Mouse (Mus musculus): ENCODE results near the gene Artn. TPM values are rescaled to one million over a fixed set of nuclear protein-coding genes. Genes with fewer than 3 reads are reported as not detected.

Artn gene
- total RNA-seq, 2 experiments from 2014 or later = 0.31 TPM

- no peak for DNase-seq
- intact Hi-C loops (cut with DNase I; ENCODE audit: low total_unique reads) = loop anchor here (5.0 kb wide), 1 partner anchor 362 kb away; no protein-coding TSS in a partner anchor
These were observed 4.6 kb downstream of the Artn start for GRCm38 (mm10) chr4:117924916-117925315.

- DNase-seq = no peak
- intact Hi-C loops (cut with DNase I; ENCODE audit: low total_unique reads) = no loop called here
These were observed 6.1 kb downstream of the Artn start for GRCm38 (mm10) chr4:117923450-117923849.

- DNase-seq = no peak
- intact Hi-C loops (cut with DNase I; ENCODE audit: low total_unique reads) = no loop called here
These were observed 8.2 kb downstream of the Artn start for GRCm38 (mm10) chr4:117921358-117921757.

GRCm38 (mm10) chr4:117918762-117919161 lies 10.8 kb downstream of the Artn start:
- intact Hi-C loops (cut with DNase I; ENCODE audit: low total_unique reads) = loop anchor here (10.0 kb wide), 1 partner anchor 84 kb away; the partner anchor contains the start of gene Slc6a9
- no peak for DNase-seq

- no peak for DNase-seq
These were observed 11.3 kb downstream of the Artn start for GRCm38 (mm10) chr4:117918261-117918660.

GRCm38 (mm10) chr4:117917847-117918246 lies 11.7 kb downstream of the Artn start:
- intact Hi-C loops (cut with DNase I; ENCODE audit: low total_unique reads) = loop anchor here (10.0 kb wide), 1 partner anchor 83 kb away; the partner anchor contains the start of gene Slc6a9
- no peak for DNase-seq

More at GRCm38 (mm10) chr4:117918261-117918660, 11.3 kb downstream of the Artn start:
- intact Hi-C loops (cut with DNase I; ENCODE audit: low total_unique reads) = loop anchor here (10.0 kb wide), 1 partner anchor 83 kb away; the partner anchor contains the start of gene Slc6a9

- intact Hi-C loops (cut with DNase I; ENCODE audit: low total_unique reads) = loop anchor here (10.0 kb wide), 1 partner anchor 83 kb away; the partner anchor contains the start of gene Slc6a9
- DNase-seq = no peak
These were observed 12.2 kb downstream of the Artn start for GRCm38 (mm10) chr4:117917402-117917801.

GRCm38 (mm10) chr4:117916386-117916785 lies 13.2 kb downstream of the Artn start:
- intact Hi-C loops (cut with DNase I; ENCODE audit: low total_unique reads) = loop anchor here (10.0 kb wide), 1 partner anchor 82 kb away; the partner anchor contains the start of gene Slc6a9
- no peak for DNase-seq

- no peak for DNase-seq
- intact Hi-C loops (cut with DNase I; ENCODE audit: low total_unique reads) = loop anchor here (10.0 kb wide), 1 partner anchor 81 kb away; the partner anchor contains the start of gene Slc6a9
These were observed 14.0 kb downstream of the Artn start for GRCm38 (mm10) chr4:117915489-117916105.

- peak; percentile 92 for DNase-seq
- intact Hi-C loops (cut with DNase I; ENCODE audit: low total_unique reads) = loop anchor here (10.0 kb wide), 1 partner anchor 80 kb away; the partner anchor contains the start of gene Slc6a9
These were observed 14.7 kb downstream of the Artn start, which contains the start of gene Ipo13 for GRCm38 (mm10) chr4:117914591-117915442. Ipo13 (minus strand) TSS chr4:117914999.

- intact Hi-C loops (cut with DNase I; ENCODE audit: low total_unique reads) = loop anchor here (10.0 kb wide), 1 partner anchor 79 kb away; the partner anchor contains the start of gene Slc6a9
- peak; percentile 70 for DNase-seq
These were observed 15.5 kb downstream of the Artn start for GRCm38 (mm10) chr4:117914031-117914430.

- no peak for DNase-seq
- intact Hi-C loops (cut with DNase I; ENCODE audit: low total_unique reads) = loop anchor here (10.0 kb wide), 1 partner anchor 79 kb away; the partner anchor contains the start of gene Slc6a9
These were observed 16.1 kb downstream of the Artn start for GRCm38 (mm10) chr4:117913421-117913820.

GRCm38 (mm10) chr4:117912685-117913273 lies 16.8 kb downstream of the Artn start:
- DNase-seq = no peak
- intact Hi-C loops (cut with DNase I; ENCODE audit: low total_unique reads) = loop anchor here (10.0 kb wide), 1 partner anchor 78 kb away; the partner anchor contains the start of gene Slc6a9

GRCm38 (mm10) chr4:117912131-117912561 lies 17.4 kb downstream of the Artn start:
- DNase-seq = no peak
- intact Hi-C loops (cut with DNase I; ENCODE audit: low total_unique reads) = loop anchor here (10.0 kb wide), 1 partner anchor 77 kb away; the partner anchor contains the start of gene Slc6a9

- intact Hi-C loops (cut with DNase I; ENCODE audit: low total_unique reads) = no loop called here
- DNase-seq = no peak
These were observed 20.6 kb downstream of the Artn start for GRCm38 (mm10) chr4:117908834-117909453.

- intact Hi-C loops (cut with DNase I; ENCODE audit: low total_unique reads) = no loop called here
- peak; percentile 50 for DNase-seq
These were observed 23.4 kb downstream of the Artn start for GRCm38 (mm10) chr4:117906196-117906595.

- DNase-seq = no peak
- intact Hi-C loops (cut with DNase I; ENCODE audit: low total_unique reads) = no loop called here
These were observed 24.8 kb downstream of the Artn start for GRCm38 (mm10) chr4:117904761-117905160.

GRCm38 (mm10) chr4:117904094-117904493 lies 25.5 kb downstream of the Artn start:
- no peak for DNase-seq
- intact Hi-C loops (cut with DNase I; ENCODE audit: low total_unique reads) = no loop called here

- no peak for DNase-seq
- intact Hi-C loops (cut with DNase I; ENCODE audit: low total_unique reads) = no loop called here
These were observed 31.5 kb downstream of the Artn start for GRCm38 (mm10) chr4:117898111-117898510.

Measured in gastrocnemius, postnatal 14 days (tissue).